Mouse (Mus musculus): Measurements from ENCODE around the gene Ryr2. TPM values are rescaled to one million over a fixed set of nuclear protein-coding genes. Genes with fewer than 3 reads are reported as not detected.

The Ryr2 gene
- total and polyA plus RNA-seq, 3 experiments, result 127 to 1,020 (median 877) TPM

- intact Hi-C loops (cut with DNase I), result no loop called here
- H3K4me1 ChIP-seq (ENCODE audit: control insufficient read depth, insufficient read depth, low read length), result no peaks in the 10 kb centered on the region
- H3K36me3 ChIP-seq (ENCODE audit: control insufficient read depth, insufficient read depth, low read length), result no peaks in the 10 kb centered on the region
- H3K4me3 ChIP-seq, result no peak overlapping the region
- no peak overlapping the region for H3K9ac ChIP-seq (ENCODE audit: low read depth, low read length)
- no peak for TF ChIP-seq EP300 (IDR thresholded peaks at IDR 0.05; ENCODE audit: insufficient read depth, low read depth, low read length)
- no peak for TF ChIP-seq POLR2A (IDR thresholded peaks at IDR 0.05; ENCODE audit: insufficient read depth, low read depth, low read length)
- no peak for TF ChIP-seq CTCF (IDR thresholded peaks at IDR 0.05)
- H3K79me2 ChIP-seq (replicated peaks; ENCODE audit: control insufficient read depth, insufficient read depth, low read length), result no peaks in the 10 kb centered on the region
- no peaks in the 10 kb centered on the region for H3K27me3 ChIP-seq (ENCODE audit: control insufficient read depth, insufficient read depth, low read length)
- 29% methylated on average over 7 of the region's 7 CpGs for WGBS
- no peak for DNase-seq
- no peak overlapping the region for H3K27ac ChIP-seq
Observed at GRCm38 (mm10) chr13:11545841-11546240, 560.9 kb downstream of the Ryr2 start.

- H3K9ac ChIP-seq (ENCODE audit: low read depth, low read length), result no peak overlapping the region
- no peaks in the 10 kb centered on the region for H3K4me1 ChIP-seq (ENCODE audit: control insufficient read depth, insufficient read depth, low read length)
- no peak for TF ChIP-seq POLR2A (IDR thresholded peaks at IDR 0.05; ENCODE audit: insufficient read depth, low read depth, low read length)
- TF ChIP-seq CTCF (IDR thresholded peaks at IDR 0.05), result no peak
- TF ChIP-seq EP300 (IDR thresholded peaks at IDR 0.05; ENCODE audit: insufficient read depth, low read depth, low read length), result no peak
- no peak for DNase-seq
- no peaks in the 10 kb centered on the region for H3K27me3 ChIP-seq (ENCODE audit: control insufficient read depth, insufficient read depth, low read length)
- no peaks in the 10 kb centered on the region for H3K36me3 ChIP-seq (ENCODE audit: control insufficient read depth, insufficient read depth, low read length)
- H3K27ac ChIP-seq, result no peak overlapping the region
- 80% methylated on average over 3 of the region's 3 CpGs for WGBS
- intact Hi-C loops (cut with DNase I), result no loop called here
- H3K4me3 ChIP-seq, result no peak overlapping the region
- no peaks in the 10 kb centered on the region for H3K79me2 ChIP-seq (replicated peaks; ENCODE audit: control insufficient read depth, insufficient read depth, low read length)
Observed at GRCm38 (mm10) chr13:11542546-11542945, 564.2 kb downstream of the Ryr2 start.

GRCm38 (mm10) chr13:11536851-11537250 is 569.9 kb downstream of the Ryr2 start:
- TF ChIP-seq CTCF (IDR thresholded peaks at IDR 0.05), result no peak
- no peak for TF ChIP-seq EP300 (IDR thresholded peaks at IDR 0.05; ENCODE audit: insufficient read depth, low read depth, low read length)
- TF ChIP-seq POLR2A (IDR thresholded peaks at IDR 0.05; ENCODE audit: insufficient read depth, low read depth, low read length), result no peak
- H3K4me3 ChIP-seq, result no peak overlapping the region
- no peak overlapping the region for H3K9ac ChIP-seq (ENCODE audit: low read depth, low read length)
- H3K4me1 ChIP-seq (ENCODE audit: control insufficient read depth, insufficient read depth, low read length), result no peaks in the 10 kb centered on the region
- no peaks in the 10 kb centered on the region for H3K79me2 ChIP-seq (replicated peaks; ENCODE audit: control insufficient read depth, insufficient read depth, low read length)
- H3K36me3 ChIP-seq (ENCODE audit: control insufficient read depth, insufficient read depth, low read length), result no peaks in the 10 kb centered on the region
- H3K27ac ChIP-seq, result no peak overlapping the region
- WGBS, result 31% methylated on average over 1 of the region's 1 CpGs
- no peak for DNase-seq
- no peaks in the 10 kb centered on the region for H3K27me3 ChIP-seq (ENCODE audit: control insufficient read depth, insufficient read depth, low read length)
- intact Hi-C loops (cut with DNase I), result no loop called here

- Histone ChIP-seq H3K4me3 (no peak overlapping the region), H3K36me3 (ENCODE audit: control insufficient read depth, insufficient read depth, low read length) (no peaks in the 10 kb centered on the region), H3K4me1 (ENCODE audit: control insufficient read depth, insufficient read depth, low read length) (no peaks in the 10 kb centered on the region; the same call in 1 of the 2 replicates), H3K27ac (no peak overlapping the region), H3K9ac (ENCODE audit: low read depth, low read length) (no peak overlapping the region), H3K79me2 (replicated peaks; ENCODE audit: control insufficient read depth, insufficient read depth, low read length) (no peaks in the 10 kb centered on the region), H3K27me3 (ENCODE audit: control insufficient read depth, insufficient read depth, low read length) (no peaks in the 10 kb centered on the region)
- TF ChIP-seq EP300 (IDR thresholded peaks at IDR 0.05; ENCODE audit: insufficient read depth, low read depth, low read length) (no peak), POLR2A (IDR thresholded peaks at IDR 0.05; ENCODE audit: insufficient read depth, low read depth, low read length) (no peak), CTCF (IDR thresholded peaks at IDR 0.05) (no peak)
- DNase-seq, result no peak
- intact Hi-C loops (cut with DNase I), result no loop called here
- 78% methylated on average over 3 of the region's 3 CpGs for WGBS
Observed at GRCm38 (mm10) chr13:11535874-11536273, 570.9 kb downstream of the Ryr2 start.

GRCm38 (mm10) chr13:11533265-11533664 is 573.5 kb downstream of the Ryr2 start:
- TF ChIP-seq EP300 (IDR thresholded peaks at IDR 0.05; ENCODE audit: insufficient read depth, low read depth, low read length) (no peak), POLR2A (IDR thresholded peaks at IDR 0.05; ENCODE audit: insufficient read depth, low read depth, low read length) (no peak), CTCF (IDR thresholded peaks at IDR 0.05) (no peak)
- H3K79me2 ChIP-seq (replicated peaks; ENCODE audit: control insufficient read depth, insufficient read depth, low read length), result no peaks in the 10 kb centered on the region
- WGBS, result 13% methylated on average over 2 of the region's 2 CpGs
- no peaks in the 10 kb centered on the region for H3K36me3 ChIP-seq (ENCODE audit: control insufficient read depth, insufficient read depth, low read length)
- DNase-seq, result no peak
- H3K27ac ChIP-seq, result no peak overlapping the region
- H3K4me1 ChIP-seq (ENCODE audit: control insufficient read depth, insufficient read depth, low read length), result no peaks in the 10 kb centered on the region; the same call in 1 of the 2 replicates
- no peaks in the 10 kb centered on the region for H3K27me3 ChIP-seq (ENCODE audit: control insufficient read depth, insufficient read depth, low read length)
- H3K9ac ChIP-seq (ENCODE audit: low read depth, low read length), result no peak overlapping the region
- H3K4me3 ChIP-seq, result no peak overlapping the region
- intact Hi-C loops (cut with DNase I), result no loop called here

GRCm38 (mm10) chr13:11532014-11532890 is 574.5 kb downstream of the Ryr2 start:
- WGBS, result 83% methylated on average over 7 of the region's 7 CpGs
- no peaks in the 10 kb centered on the region for H3K36me3 ChIP-seq (ENCODE audit: control insufficient read depth, insufficient read depth, low read length)

More at GRCm38 (mm10) chr13:11532014-11532890, 574.5 kb downstream of the Ryr2 start:
- no peaks in the 10 kb centered on the region for H3K27me3 ChIP-seq (ENCODE audit: control insufficient read depth, insufficient read depth, low read length)
- intact Hi-C loops (cut with DNase I), result no loop called here
- H3K27ac ChIP-seq, result no peak overlapping the region
- H3K4me1 ChIP-seq (ENCODE audit: control insufficient read depth, insufficient read depth, low read length), result no peaks in the 10 kb centered on the region; the same call in 1 of the 2 replicates
- TF ChIP-seq EP300 (IDR thresholded peaks at IDR 0.05; ENCODE audit: insufficient read depth, low read depth, low read length), result no peak
- no peak for TF ChIP-seq POLR2A (IDR thresholded peaks at IDR 0.05; ENCODE audit: insufficient read depth, low read depth, low read length)
- TF ChIP-seq CTCF (IDR thresholded peaks at IDR 0.05), result no peak
- DNase-seq, result no peak
- H3K4me3 ChIP-seq, result no peak overlapping the region
- H3K79me2 ChIP-seq (replicated peaks; ENCODE audit: control insufficient read depth, insufficient read depth, low read length), result no peaks in the 10 kb centered on the region
- H3K9ac ChIP-seq (ENCODE audit: low read depth, low read length), result no peak overlapping the region
